Mouse (Mus musculus): ENCODE results near the gene Fas. TPM values are rescaled to one million over a fixed set of nuclear protein-coding genes. Genes with fewer than 3 reads are reported as not detected.

The Fas gene
- polyA plus RNA-seq, 1 experiment from 2014 or later: 0.51 TPM

- Histone ChIP-seq H3K4me3 (replicated peaks) (no peak overlapping the region), H3K4me1 (replicated peaks) (peaks cover 14% of the 10 kb centered on the region), H3K9ac (replicated peaks) (no peak overlapping the region), H3K27ac (no peak overlapping the region), H3K36me3 (no peaks in the 10 kb centered on the region), H3K9me3 (no peaks in the 10 kb centered on the region), H3K27me3 (0 out of 2 replicates have a peak, but pooled peaks cover 2% of the 10 kb centered on the region), H3K4me2 (replicated peaks) (no peak overlapping the region)
- ATAC-seq: no peak
- WGBS: 87% methylated on average over 13 of the region's 13 CpGs
These were observed 2.6 kb upstream of the Fas start for GRCm38 (mm10) chr19:34287656-34288415.

GRCm38 (mm10) chr19:34288696-34289095 is 1.8 kb upstream of the Fas start:
- 97% methylated on average over 1 of the region's 1 CpGs for WGBS
- no peak overlapping the region for H3K27ac ChIP-seq
- no peak overlapping the region for H3K9ac ChIP-seq (replicated peaks)
- H3K36me3 ChIP-seq: no peaks in the 10 kb centered on the region
- no peak for ATAC-seq
- H3K4me2 ChIP-seq (replicated peaks): no peak overlapping the region
- 0 out of 2 replicates have a peak, but pooled peaks cover 2% of the 10 kb centered on the region for H3K27me3 ChIP-seq
- H3K4me1 ChIP-seq (replicated peaks): peaks cover 14% of the 10 kb centered on the region
- H3K4me3 ChIP-seq (replicated peaks): no peak overlapping the region
- H3K9me3 ChIP-seq: no peaks in the 10 kb centered on the region

- ATAC-seq: peak; percentile 48
- Histone ChIP-seq H3K4me3 (replicated peaks) (peak overlapping the region; percentile 33), H3K9me3 (no peaks in the 10 kb centered on the region), H3K9ac (replicated peaks) (peak overlapping the region; percentile 7; the same call in 1 of the 2 replicates), H3K27ac (no peak overlapping the region), H3K4me2 (replicated peaks) (peak overlapping the region; percentile 65), H3K4me1 (replicated peaks) (peaks cover 14% of the 10 kb centered on the region), H3K27me3 (0 out of 2 replicates have a peak, but pooled peaks cover 2% of the 10 kb centered on the region), H3K36me3 (no peaks in the 10 kb centered on the region)
- 17% methylated on average over 15 of the region's 15 CpGs for whole genome bisulfite sequencing
These were observed 441 bp downstream of the Fas start for GRCm38 (mm10) chr19:34290872-34291341.

GRCm38 (mm10) chr19:34291379-34291778 is 913 bp downstream of the Fas start:
- no peak overlapping the region for H3K27ac ChIP-seq
- H3K27me3 ChIP-seq: 0 out of 2 replicates have a peak, but pooled peaks cover 2% of the 10 kb centered on the region
- no peak overlapping the region for H3K4me3 ChIP-seq (replicated peaks)
- no peaks in the 10 kb centered on the region for H3K36me3 ChIP-seq
- 69% methylated on average over 8 of the region's 8 CpGs for WGBS
- no peak overlapping the region for H3K9ac ChIP-seq (replicated peaks)
- peaks cover 14% of the 10 kb centered on the region for H3K4me1 ChIP-seq (replicated peaks)
- H3K4me2 ChIP-seq (replicated peaks): peak overlapping the region; percentile 65; the same call in 1 of the 2 replicates
- H3K9me3 ChIP-seq: no peaks in the 10 kb centered on the region
- no peak for ATAC-seq

GRCm38 (mm10) chr19:34291956-34292355 is 1.5 kb downstream of the Fas start:
- H3K27me3 ChIP-seq: 0 out of 2 replicates have a peak, but pooled peaks cover 2% of the 10 kb centered on the region
- H3K4me2 ChIP-seq (replicated peaks): no peak overlapping the region
- 82% methylated on average over 5 of the region's 5 CpGs for WGBS
- no peak overlapping the region for H3K27ac ChIP-seq
- peaks cover 14% of the 10 kb centered on the region for H3K4me1 ChIP-seq (replicated peaks)
- ATAC-seq: no peak
- no peaks in the 10 kb centered on the region for H3K9me3 ChIP-seq
- H3K4me3 ChIP-seq (replicated peaks): no peak overlapping the region
- H3K9ac ChIP-seq (replicated peaks): no peak overlapping the region
- no peaks in the 10 kb centered on the region for H3K36me3 ChIP-seq

- Histone ChIP-seq H3K9ac (replicated peaks) (no peak overlapping the region), H3K27ac (no peak overlapping the region), H3K27me3 (0 out of 2 replicates have a peak, but pooled peaks cover 2% of the 10 kb centered on the region), H3K9me3 (no peaks in the 10 kb centered on the region), H3K4me2 (replicated peaks) (no peak overlapping the region), H3K4me1 (replicated peaks) (peaks cover 14% of the 10 kb centered on the region), H3K36me3 (no peaks in the 10 kb centered on the region), H3K4me3 (replicated peaks) (no peak overlapping the region)
- no peak for ATAC-seq
- WGBS: 78% methylated on average over 2 of the region's 2 CpGs
These were observed 2.2 kb downstream of the Fas start for GRCm38 (mm10) chr19:34292701-34293100.

GRCm38 (mm10) chr19:34293376-34293947 is 3.0 kb downstream of the Fas start:
- Histone ChIP-seq H3K27me3 (0 out of 2 replicates have a peak, but pooled peaks cover 2% of the 10 kb centered on the region), H3K9ac (replicated peaks) (no peak overlapping the region), H3K9me3 (no peaks in the 10 kb centered on the region), H3K4me2 (replicated peaks) (no peak overlapping the region), H3K4me3 (replicated peaks) (no peak overlapping the region), H3K27ac (no peak overlapping the region), H3K36me3 (no peaks in the 10 kb centered on the region), H3K4me1 (replicated peaks) (peaks cover 14% of the 10 kb centered on the region)
- WGBS: 72% methylated on average over 3 of the region's 3 CpGs
- no peak for ATAC-seq

GRCm38 (mm10) chr19:34295442-34295841 is 5.0 kb downstream of the Fas start:
- Histone ChIP-seq H3K4me2 (replicated peaks) (no peak overlapping the region), H3K27me3 (0 out of 2 replicates have a peak, but pooled peaks cover 2% of the 10 kb centered on the region), H3K9ac (replicated peaks) (no peak overlapping the region), H3K9me3 (no peaks in the 10 kb centered on the region), H3K4me1 (replicated peaks) (peaks cover 7% of the 10 kb centered on the region), H3K4me3 (replicated peaks) (no peak overlapping the region), H3K27ac (no peak overlapping the region), H3K36me3 (no peaks in the 10 kb centered on the region)
- ATAC-seq: no peak
- WGBS: 67% methylated on average over 6 of the region's 6 CpGs

- no peak overlapping the region for H3K4me3 ChIP-seq (replicated peaks)
- H3K27ac ChIP-seq: no peak overlapping the region
- no peaks in the 10 kb centered on the region for H3K36me3 ChIP-seq
- no peak for ATAC-seq
- WGBS: 88% methylated on average over 1 of the region's 1 CpGs
- H3K4me1 ChIP-seq (replicated peaks): no peaks in the 10 kb centered on the region
- no peaks in the 10 kb centered on the region for H3K9me3 ChIP-seq
- H3K4me2 ChIP-seq (replicated peaks): no peak overlapping the region
- H3K9ac ChIP-seq (replicated peaks): no peak overlapping the region
- no peaks in the 10 kb centered on the region for H3K27me3 ChIP-seq
These were observed 8.1 kb downstream of the Fas start for GRCm38 (mm10) chr19:34298531-34298930.

- WGBS: 82% methylated on average over 4 of the region's 4 CpGs
- Histone ChIP-seq H3K4me3 (replicated peaks) (no peak overlapping the region), H3K27me3 (no peaks in the 10 kb centered on the region), H3K27ac (no peak overlapping the region), H3K9me3 (no peaks in the 10 kb centered on the region), H3K9ac (replicated peaks) (no peak overlapping the region), H3K4me2 (replicated peaks) (no peak overlapping the region), H3K36me3 (no peaks in the 10 kb centered on the region), H3K4me1 (replicated peaks) (no peaks in the 10 kb centered on the region)
- ATAC-seq: no peak
These were observed 8.8 kb downstream of the Fas start for GRCm38 (mm10) chr19:34299229-34299628.

- 76% methylated on average over 2 of the region's 2 CpGs for WGBS
- Histone ChIP-seq H3K4me3 (replicated peaks) (no peak overlapping the region), H3K9me3 (no peaks in the 10 kb centered on the region), H3K27ac (no peak overlapping the region), H3K4me1 (replicated peaks) (no peaks in the 10 kb centered on the region), H3K36me3 (no peaks in the 10 kb centered on the region), H3K27me3 (no peaks in the 10 kb centered on the region), H3K9ac (replicated peaks) (no peak overlapping the region), H3K4me2 (replicated peaks) (no peak overlapping the region)
- no peak for ATAC-seq
These were observed 10.0 kb downstream of the Fas start for GRCm38 (mm10) chr19:34300430-34300829.

GRCm38 (mm10) chr19:34304917-34305316 is 14.5 kb downstream of the Fas start:
- no peak overlapping the region for H3K4me3 ChIP-seq (replicated peaks)
- H3K4me1 ChIP-seq (replicated peaks): peaks cover 3% of the 10 kb centered on the region; the same call in 1 of the 2 replicates
- no peaks in the 10 kb centered on the region for H3K36me3 ChIP-seq
- no peaks in the 10 kb centered on the region for H3K27me3 ChIP-seq
- no peak overlapping the region for H3K9ac ChIP-seq (replicated peaks)
- no peaks in the 10 kb centered on the region for H3K9me3 ChIP-seq
- no peak for ATAC-seq
- H3K27ac ChIP-seq: no peak overlapping the region
- no peak overlapping the region for H3K4me2 ChIP-seq (replicated peaks)

Measured in midbrain, embryonic 13.5 days (tissue).